Comparison of ENCODE assay signal across 8 mouse cellular contexts in the genomic region with DNA sequence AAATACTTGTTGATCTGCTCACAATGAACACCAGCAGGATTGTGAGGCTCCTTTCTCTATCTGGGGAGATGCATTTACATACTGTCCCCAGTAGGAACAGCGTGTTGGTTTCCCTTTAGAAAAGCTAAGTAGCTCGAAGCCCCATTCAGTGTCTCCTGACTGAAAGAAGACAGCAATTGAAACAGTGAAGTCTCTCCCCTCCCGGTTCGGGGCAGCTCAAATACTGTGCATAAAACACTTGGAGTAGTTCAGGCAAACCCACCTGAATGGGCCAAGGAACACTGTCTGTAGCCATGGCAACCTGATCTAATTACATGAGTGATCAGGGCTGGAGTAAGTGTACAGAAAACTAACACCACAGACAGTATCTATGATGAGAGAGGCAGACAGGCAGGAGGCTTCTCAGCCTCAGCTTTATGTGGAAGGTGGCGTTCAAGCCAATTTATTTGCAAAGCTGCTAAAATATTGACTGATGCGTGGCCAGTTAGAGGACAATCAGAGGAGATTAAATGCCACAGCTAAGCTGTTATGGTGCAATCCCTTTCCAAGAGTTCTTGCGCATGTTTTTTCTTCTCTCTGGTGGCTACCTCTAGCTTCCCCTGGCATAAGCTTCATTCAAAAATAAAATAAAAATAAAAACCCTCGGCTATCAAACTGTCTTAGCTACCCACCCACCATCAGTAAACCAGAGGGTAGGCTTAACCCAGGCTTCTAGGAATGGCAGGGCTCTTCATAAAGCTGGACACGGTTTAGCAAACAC. TPM values are rescaled to one million over a fixed set of nuclear protein-coding genes. Genes with fewer than 3 reads are reported as not detected.
DNase-seq lines count a peak whose midpoint lies in the region; ATAC-seq lines count a peak whose summit lies in the region.

No protein-coding gene starts in this region.

- H3K9ac ChIP-seq in lung, embryonic 16.5 days (ENCODE audit: low read length): peak overlapping the region; percentile 96
- peak overlapping the region; percentile 95; the same call in 1 of the 2 replicates for H3K9ac ChIP-seq in forebrain, embryonic 14.5 days (ENCODE audit: low read length)
- H3K9ac ChIP-seq in liver, embryonic 12.5 days: no peak overlapping the region

- 33% methylated on average over 9 of the region's 9 CpGs for WGBS in lung, embryonic 16.5 days
- WGBS in forebrain, embryonic 14.5 days: 4% methylated on average over 9 of the region's 9 CpGs
- WGBS in liver, embryonic 12.5 days (ENCODE audit: insufficient replicate concordance): 41% methylated on average over 9 of the region's 9 CpGs

- H3K4me3 ChIP-seq in lung, embryonic 16.5 days (ENCODE audit: low read length): peak overlapping the region; percentile 88
- H3K4me3 ChIP-seq in forebrain, embryonic 14.5 days (ENCODE audit: low read depth, low read length): peak overlapping the region; percentile 81
- 0 out of 2 replicates have a peak overlapping the region, but pooled peaks have one; percentile 88 for H3K4me3 ChIP-seq in liver, embryonic 12.5 days

- ATAC-seq in lung, embryonic 16.5 days (ENCODE audit: low read depth): no peak
- ATAC-seq in forebrain, embryonic 14.5 days: peak; percentile 15; the same call in 1 of the 2 replicates
- ATAC-seq in liver, embryonic 12.5 days: no peak

- peak; percentile 27 for DNase-seq in adrenal gland, postnatal 10 days
- DNase-seq in adrenal gland, adult 18-20 months (ENCODE audit: low spot score in 2 of 2): no peak
- no peak for DNase-seq in lung, postnatal 10 days
- peak; percentile 81 for DNase-seq in forebrain, embryonic 14.5 days (ENCODE audit: low spot score)
- DNase-seq in splenic B cell, adult 2 months (ENCODE audit: low read depth, low spot score): peak; percentile 27
- no peak for DNase-seq in thymus, postnatal 25 days

- H3K9me3 ChIP-seq in lung, embryonic 16.5 days (ENCODE audit: control insufficient read depth, low read length): no peaks in the 10 kb centered on the region
- H3K9me3 ChIP-seq in forebrain, embryonic 14.5 days (replicated peaks; ENCODE audit: control insufficient read depth, low read length): no peaks in the 10 kb centered on the region
- H3K9me3 ChIP-seq in liver, embryonic 12.5 days (replicated peaks): no peaks in the 10 kb centered on the region

- H3K36me3 ChIP-seq in lung, embryonic 16.5 days (ENCODE audit: control insufficient read depth, insufficient read depth, low read length): no peaks in the 10 kb centered on the region
- no peaks in the 10 kb centered on the region for H3K36me3 ChIP-seq in forebrain, embryonic 14.5 days (ENCODE audit: control insufficient read depth, insufficient read depth, low read length)
- H3K36me3 ChIP-seq in liver, embryonic 12.5 days: no peaks in the 10 kb centered on the region
- H3K36me3 ChIP-seq in splenic B cell, adult 2 months (ENCODE audit: control insufficient read depth, insufficient read depth, low read length, poor library complexity, severe bottlenecking): no peaks in the 10 kb centered on the region

- H3K27me3 ChIP-seq in lung, embryonic 16.5 days (ENCODE audit: control insufficient read depth, insufficient read depth, low read depth, low read length): no peaks in the 10 kb centered on the region
- no peaks in the 10 kb centered on the region for H3K27me3 ChIP-seq in forebrain, embryonic 14.5 days (replicated peaks; ENCODE audit: control insufficient read depth, insufficient read depth, low read length)
- H3K27me3 ChIP-seq in liver, embryonic 12.5 days (replicated peaks): no peaks in the 10 kb centered on the region
- H3K27me3 ChIP-seq in splenic B cell, adult 2 months (ENCODE audit: control insufficient read depth, insufficient read depth, low read length, poor library complexity, severe bottlenecking): no peaks in the 10 kb centered on the region

- H3K4me1 ChIP-seq in lung, embryonic 16.5 days (replicated peaks; ENCODE audit: control insufficient read depth, insufficient read depth, low read length): peaks cover 38% of the 10 kb centered on the region
- H3K4me1 ChIP-seq in forebrain, embryonic 14.5 days (ENCODE audit: control insufficient read depth, insufficient read depth, low read length): peaks cover 36% of the 10 kb centered on the region
- peaks cover 44% of the 10 kb centered on the region for H3K4me1 ChIP-seq in liver, embryonic 12.5 days

- peak overlapping the region; percentile 95 for H3K4me2 ChIP-seq in lung, embryonic 16.5 days (ENCODE audit: low read depth, low read length)
- H3K4me2 ChIP-seq in forebrain, embryonic 14.5 days (ENCODE audit: low read length): peak overlapping the region; percentile 95
- H3K4me2 ChIP-seq in liver, embryonic 12.5 days: peak overlapping the region; percentile 99

- peak overlapping the region; percentile 98 for H3K27ac ChIP-seq in lung, embryonic 16.5 days (ENCODE audit: low read length)
- peak overlapping the region; percentile 6; the same call in 1 of the 2 replicates for H3K27ac ChIP-seq in forebrain, embryonic 14.5 days (ENCODE audit: low read depth, low read length)
- no peak overlapping the region for H3K27ac ChIP-seq in liver, embryonic 12.5 days

RNA-seq across cellular contexts. Expression of a gene that starts 2.8 kb away (rescaled TPM):
- total RNA-seq in adrenal gland, postnatal 10 days (2021): 10 to 100 TPM; 25.2 to 41.2 TPM
- 10 to 100 TPM; 27.4 to 30.4 TPM for total RNA-seq in adrenal gland, adult 18-20 months (2021)
- 8.3 and 9.8 TPM in 2 replicates for polyA plus RNA-seq in lung, embryonic 16.5 days (2015; fragmentation: Nextera tagmentation; extraction: Ambion mirVana)
- 4.3 and 6.6 TPM in 2 replicates for polyA plus RNA-seq in forebrain, embryonic 14.5 days (2014; fragmentation: Nextera tagmentation; extraction: Ambion mirVana)
- 1.6 and 1.7 TPM in 2 replicates for polyA plus RNA-seq in liver, embryonic 12.5 days (2016; fragmentation: Nextera tagmentation; extraction: Ambion mirVana)

Comparison
In these comparisons a context has a peak if more than half of its experiments do, and no peak if none do; other contexts are left out.
1. DNase-seq: peak in adrenal gland, postnatal 10 days (single experiment), forebrain, embryonic 14.5 days (single experiment) and splenic B cell, adult 2 months (single experiment); none in adrenal gland, adult 18-20 months (0 of 2), lung, postnatal 10 days (single experiment) and thymus, postnatal 25 days (single experiment).
2. Peak in every context shown above with its lines, with median percentiles within 50 percentile points of each other: H3K4me2 ChIP-seq and H3K4me3 ChIP-seq.